Mouse (Mus musculus): ENCODE data around the gene Higd1b. TPM values are rescaled to one million over a fixed set of nuclear protein-coding genes. Genes with fewer than 3 reads are reported as not detected.
A peak's percentile ranks its signal among the peaks of the same experiment; 100 is the strongest.

Gene Higd1b
- total RNA-seq, 2 experiments from 2014 or later = 3.8 to 6.7 TPM

DNA sequence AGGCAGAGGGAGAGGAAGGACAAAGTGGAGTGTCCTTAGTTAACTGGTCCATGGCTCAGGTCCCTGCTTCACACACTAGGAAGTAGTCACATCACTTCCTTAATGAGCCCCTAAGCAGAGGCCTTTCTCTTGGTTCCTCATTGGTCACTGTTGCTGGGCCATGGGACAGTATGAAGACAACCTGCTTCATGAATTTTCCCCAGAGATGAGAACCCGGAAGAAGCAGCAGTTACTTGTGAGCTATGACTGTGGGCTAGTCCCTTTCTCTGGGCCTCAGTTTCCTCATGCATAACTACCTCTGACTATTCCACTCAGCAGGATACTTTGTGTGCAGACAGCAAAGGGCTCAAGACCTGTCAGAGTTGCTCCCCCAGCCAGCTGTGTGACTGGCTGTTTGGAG is 1.7 kb downstream of the Higd1b start:
- intact Hi-C loops (cut with DNase I) = no loop called here
- DNase-seq = no peak

DNA sequence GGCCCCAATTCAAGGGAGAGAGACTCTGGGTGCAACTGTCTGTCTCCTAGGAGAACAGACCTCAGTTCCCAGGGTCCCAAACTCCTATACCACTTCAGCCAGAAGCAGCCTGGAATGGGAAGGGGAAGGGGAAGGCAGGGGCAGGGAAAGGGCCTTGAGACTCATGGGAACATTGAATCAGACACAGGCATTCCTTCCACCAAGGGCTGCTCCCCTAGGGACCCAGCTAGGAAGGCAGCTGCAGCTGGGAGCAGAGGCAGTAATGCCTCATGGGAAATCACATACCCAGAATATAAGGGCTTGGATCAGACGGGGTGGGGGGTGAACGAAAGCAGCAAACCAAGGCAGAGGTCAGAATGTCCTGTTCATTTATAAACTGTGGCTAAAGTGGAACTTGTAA is 2.5 kb downstream of the Higd1b start:
- DNase-seq = no peak

DNA sequence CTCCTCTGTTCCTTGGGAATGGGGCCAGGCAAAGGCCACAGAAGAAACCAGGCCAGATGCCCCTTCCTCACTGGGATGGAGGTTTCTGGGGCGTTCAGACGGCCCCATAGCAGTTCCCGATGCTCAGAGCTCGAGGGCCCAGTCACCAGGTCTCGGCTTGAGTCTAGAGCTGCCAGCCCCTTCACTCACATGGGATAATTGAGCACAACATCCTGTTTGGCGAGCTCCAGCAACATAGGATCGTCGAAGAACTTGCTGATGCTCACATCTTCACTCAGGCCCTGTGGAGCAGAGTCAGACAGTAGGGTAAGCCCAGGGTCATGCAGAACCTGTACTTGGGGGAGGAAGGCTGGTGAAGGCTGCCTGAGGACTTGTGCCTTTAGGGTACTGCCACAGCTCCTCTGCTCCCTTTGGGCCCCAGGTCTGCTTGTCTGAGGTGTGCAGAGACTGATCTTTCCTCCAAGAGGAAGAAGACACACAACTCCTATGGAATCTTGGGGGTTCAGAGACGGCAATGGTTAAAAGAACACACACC is 3.0 kb downstream of the Higd1b start:
- intact Hi-C loops (cut with DNase I) = no loop called here
- no peak for DNase-seq

More for the DNA sequence above, 2.5 kb downstream of the Higd1b start:
- intact Hi-C loops (cut with DNase I) = no loop called here

DNA sequence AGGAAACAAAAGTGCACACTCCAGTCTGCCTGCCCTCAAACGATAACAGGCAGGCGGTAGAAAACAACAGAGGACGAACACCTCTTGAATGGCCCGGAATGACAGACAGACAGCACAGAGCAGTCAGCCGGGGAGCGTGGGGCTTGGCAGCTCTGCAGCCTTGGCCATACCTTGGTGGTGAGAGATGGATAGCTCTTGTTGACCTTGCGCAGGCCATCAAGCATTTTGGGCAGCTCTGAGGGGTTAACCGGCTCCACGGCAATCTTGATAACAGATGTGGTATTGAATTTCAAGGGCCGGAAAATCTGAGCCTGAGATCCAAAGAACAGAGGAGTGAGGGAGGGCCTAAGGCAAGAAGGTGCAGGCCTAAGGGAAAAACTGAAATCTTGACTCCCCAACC is 10.3 kb downstream of the Higd1b start:
- intact Hi-C loops (cut with DNase I) = no loop called here
- DNase-seq = no peak

DNA sequence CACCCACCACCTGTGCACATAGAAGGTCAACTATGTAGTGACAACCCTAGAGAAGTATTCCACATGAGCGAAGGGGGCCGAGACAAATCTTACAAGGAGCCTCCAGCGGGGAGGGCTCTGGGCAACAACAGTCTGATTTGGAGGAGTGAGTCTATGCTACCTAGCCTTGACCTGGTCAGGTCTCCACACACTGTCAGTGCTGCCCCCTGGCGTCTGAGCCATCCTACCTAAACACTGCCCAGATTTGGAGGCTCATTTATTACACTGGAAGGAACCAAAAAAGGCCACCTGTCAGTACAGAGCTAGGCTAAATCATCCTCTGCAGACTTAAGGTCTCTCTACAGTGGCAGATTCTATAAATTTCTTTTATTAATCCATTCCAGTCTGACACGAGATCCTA is 16.2 kb downstream of the Higd1b start:
- intact Hi-C loops (cut with DNase I) = no loop called here
- peak; percentile 76 for DNase-seq

DNA sequence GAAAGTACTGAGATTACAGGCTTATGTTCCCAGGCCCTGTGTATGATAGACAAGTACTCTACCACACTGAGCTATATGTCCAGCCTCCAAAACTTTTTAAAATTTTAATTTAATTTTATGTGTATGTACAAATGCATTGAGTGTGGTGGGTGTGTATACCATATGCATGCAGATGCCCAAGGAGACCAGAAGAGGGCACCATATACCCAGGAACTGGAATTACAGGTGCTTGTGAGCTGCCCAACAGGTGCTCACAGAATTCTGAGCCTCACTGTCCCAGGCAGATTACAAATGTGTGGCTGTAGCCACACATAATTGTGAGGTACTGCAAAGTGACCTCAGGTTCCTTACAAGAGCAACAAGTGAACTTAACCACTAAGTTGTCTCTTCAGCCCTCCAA is 18.1 kb downstream of the Higd1b start:
- intact Hi-C loops (cut with DNase I) = no loop called here
- no peak for DNase-seq

DNA sequence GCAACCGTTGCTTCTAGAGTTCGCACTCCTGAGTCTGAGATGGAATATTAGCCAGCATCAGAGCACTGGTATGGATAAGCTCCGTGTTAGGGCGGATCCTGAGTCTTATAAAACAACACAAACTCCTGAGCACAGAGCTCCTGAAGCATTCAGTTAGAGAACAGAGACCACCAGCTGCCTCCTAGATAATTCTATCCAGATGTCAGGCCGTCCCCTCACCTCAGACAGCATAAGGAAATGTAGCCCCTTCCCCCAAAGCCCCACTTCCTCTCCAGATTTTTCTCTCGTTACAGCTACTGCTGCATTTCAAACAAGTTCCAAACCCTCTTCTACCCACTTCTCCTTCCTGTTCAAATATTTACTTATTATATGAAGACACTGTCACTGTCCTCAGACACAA is 20.3 kb downstream of the Higd1b start:
- intact Hi-C loops (cut with DNase I) = no loop called here

DNA sequence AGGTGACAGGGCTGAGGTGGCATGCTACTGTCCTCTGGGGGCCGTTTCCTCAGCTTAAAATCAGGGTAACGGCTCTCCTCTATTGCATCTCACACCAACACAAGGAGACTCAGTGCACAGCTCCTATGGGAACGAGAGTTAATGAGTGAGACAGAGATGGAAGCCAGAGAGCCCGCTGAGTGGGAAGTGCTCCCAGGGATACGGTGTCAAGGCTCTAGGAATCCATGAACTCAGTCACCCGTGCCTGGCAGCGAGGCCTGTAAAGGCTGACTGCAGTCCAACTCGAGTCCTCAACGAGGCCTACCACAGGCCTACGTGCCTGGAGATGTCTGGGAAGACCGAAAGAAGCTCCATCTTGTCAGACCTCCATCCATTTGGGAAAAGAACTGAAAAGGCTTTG is 23.3 kb downstream of the Higd1b start:
- DNase-seq = peak; percentile 65
- intact Hi-C loops (cut with DNase I) = no loop called here

More for the DNA sequence above, 20.3 kb downstream of the Higd1b start:
- no peak for DNase-seq

DNA sequence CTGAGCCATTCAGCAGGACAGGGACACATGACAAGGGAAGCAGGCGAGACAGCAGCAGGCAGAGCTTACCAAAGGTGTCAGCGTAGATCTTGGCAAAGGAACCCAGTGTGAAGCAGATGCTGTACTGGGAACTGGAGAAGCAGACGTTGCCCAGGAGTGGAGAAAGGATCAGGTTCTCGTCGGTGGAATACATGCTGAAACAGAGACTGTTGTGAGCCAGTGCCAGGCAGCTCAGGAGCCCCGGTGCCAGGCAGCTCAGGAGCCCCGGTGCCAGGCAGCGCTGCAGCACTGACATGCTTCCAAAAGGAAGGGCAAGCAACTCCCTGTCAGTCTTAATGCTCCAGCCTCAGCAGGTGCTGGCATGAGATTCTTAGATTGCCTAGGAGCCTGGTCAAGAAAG is 24.3 kb downstream of the Higd1b start:
- intact Hi-C loops (cut with DNase I) = no loop called here
- DNase-seq = peak; percentile 63

DNA sequence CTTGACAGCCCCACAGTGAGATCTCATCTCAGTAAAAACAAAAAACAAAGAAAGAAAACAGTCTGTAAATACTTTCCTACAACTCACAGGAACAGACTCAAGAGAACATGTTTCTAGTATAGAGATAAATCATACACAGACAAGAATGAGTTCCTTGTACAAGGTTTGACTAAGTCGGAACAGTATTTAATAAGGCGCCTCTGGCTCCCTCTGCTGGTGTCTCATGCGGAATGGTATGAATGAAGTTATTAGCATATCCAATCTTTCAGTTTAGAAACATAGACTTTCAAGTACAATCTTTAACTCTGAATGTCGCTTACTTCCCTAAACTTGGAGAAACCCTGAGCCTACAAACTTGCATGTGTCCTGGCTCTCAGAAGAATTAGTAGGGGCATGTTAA is 28.6 kb downstream of the Higd1b start:
- intact Hi-C loops (cut with DNase I) = no loop called here
- peak; percentile 75 for DNase-seq

DNA sequence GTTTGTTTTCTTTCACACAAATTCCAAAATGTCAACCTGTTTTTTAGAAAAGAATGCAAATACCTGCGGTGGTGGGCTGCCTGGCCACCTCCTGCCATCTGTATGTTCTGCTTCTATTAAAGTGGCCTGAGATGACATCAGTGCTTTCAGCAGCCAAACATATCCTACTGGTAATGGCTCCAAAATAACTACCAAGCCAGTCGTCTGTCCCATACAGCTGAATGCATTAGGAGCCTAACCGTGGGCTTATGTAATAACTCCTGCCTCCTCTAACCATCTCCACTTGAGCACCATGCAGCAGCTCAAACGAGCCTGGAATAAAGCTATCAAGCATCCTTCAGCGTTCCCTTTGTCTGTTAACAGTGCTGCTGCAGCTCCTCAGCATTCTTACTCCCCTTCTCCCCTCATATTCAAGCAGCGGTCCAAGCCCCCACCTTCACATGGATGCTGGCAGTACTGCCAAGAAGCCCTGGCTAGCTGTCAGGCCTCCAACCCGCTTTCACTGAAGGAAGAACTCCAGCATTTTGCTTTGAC is 39.2 kb downstream of the Higd1b start:
- no peak for DNase-seq
- intact Hi-C loops (cut with DNase I) = no loop called here

DNA sequence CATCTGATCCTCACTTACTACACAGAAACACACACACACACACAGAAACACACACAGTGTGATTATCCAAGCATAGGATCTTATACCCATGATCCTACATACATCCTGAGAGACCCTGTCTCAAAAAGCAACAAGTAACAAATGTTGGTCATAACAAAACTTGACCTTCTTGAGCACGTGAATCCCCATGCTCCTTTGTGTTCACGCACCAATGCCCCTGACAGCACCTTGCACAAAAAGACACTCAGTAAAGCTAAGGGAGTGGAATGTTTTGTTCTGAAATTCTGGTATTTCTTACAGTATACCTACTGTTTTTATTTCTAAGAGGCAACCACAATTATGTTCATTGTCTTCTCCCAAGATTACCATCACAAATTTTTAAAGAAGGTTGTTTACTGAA is 43.9 kb downstream of the Higd1b start:
- DNase-seq = no peak
- intact Hi-C loops (cut with DNase I) = no loop called here

DNA sequence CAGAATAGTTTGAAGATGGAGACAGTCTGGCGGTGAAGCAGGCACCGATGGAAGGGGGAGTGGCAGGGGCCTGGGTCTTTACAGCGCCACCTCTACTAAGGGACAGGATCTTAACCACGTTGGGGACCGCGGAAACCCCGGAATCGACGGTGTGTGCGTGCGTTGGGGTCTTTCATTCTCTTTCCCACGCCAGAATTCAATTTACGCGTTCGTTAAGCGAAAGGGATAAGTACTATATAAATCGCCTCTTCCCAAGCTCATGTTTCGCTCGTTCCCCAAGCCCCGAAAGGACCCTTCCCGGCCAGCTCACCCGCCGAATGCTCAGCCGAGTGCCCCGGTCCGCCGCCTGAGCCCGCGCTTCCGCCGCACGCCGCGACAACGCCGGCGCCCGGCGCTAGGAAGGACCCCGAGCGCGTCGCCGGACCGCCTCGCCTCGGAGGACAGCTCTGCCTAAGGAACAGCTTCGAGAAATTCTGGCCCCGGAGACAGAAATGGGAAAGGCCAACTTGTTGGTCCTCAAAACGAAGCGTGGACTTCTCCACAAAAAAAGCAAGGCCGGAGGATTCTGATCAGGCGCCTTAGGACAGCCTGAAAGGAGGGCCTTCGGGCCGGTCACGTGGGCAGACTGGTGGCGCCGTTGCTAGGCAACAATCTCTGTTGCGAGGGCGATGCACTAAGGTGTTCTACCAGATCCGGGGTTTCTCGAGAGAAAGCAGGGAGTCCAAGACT is 45.1 kb downstream of the Higd1b start, which contains the start of the genes Eftud2 and Ccdc103:
Eftud2 (minus strand) TSS at position 401 of the 729 bp plus-strand sequence.
Ccdc103 (plus strand) TSS at position 620 of the 729 bp plus-strand sequence.
- DNase-seq = peak; percentile 89
- intact Hi-C loops (cut with DNase I) = no loop called here

DNA sequence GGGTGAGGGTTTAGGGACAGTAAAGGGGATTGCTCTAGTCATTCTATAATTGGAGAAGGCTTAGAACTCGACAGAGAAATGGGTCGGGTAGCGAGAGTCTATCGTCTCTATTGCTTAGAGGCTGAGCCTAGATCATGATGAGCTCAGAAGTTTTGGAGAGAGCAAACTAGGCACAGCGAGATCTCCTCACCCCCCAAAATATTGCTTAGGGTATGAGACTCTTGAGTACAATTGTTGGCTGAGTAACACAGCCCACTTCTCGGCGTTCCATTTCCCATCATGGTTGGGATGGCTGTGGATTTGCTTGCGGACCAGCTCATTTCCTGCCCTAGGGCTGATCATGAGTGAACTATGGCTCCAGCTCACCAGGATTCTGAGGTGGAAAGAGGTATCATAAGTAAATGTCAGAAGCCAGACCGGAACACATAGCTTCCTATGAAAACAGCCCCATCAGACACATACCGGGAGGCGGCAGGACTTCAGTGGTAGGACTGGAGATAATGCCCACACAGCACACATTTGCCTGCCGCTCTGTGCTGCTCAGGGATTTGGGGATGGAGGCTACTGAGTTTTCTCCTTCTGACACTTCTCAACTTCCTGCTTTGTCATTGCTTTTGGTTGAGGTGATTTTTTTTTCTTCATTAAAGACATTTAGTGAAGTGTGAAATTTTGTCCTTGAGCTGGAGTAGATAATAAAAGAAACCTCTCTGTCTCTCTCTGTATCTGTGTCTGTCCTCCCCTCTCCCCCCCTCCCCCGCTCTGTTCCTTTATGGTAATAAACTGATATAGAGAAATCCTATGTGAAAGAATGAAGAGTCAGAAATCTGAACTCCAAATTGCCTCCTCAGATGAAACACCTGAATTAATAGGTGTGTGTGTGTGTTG is 45.9 kb downstream of the Higd1b start:
- intact Hi-C loops (cut with DNase I) = no loop called here

DNA sequence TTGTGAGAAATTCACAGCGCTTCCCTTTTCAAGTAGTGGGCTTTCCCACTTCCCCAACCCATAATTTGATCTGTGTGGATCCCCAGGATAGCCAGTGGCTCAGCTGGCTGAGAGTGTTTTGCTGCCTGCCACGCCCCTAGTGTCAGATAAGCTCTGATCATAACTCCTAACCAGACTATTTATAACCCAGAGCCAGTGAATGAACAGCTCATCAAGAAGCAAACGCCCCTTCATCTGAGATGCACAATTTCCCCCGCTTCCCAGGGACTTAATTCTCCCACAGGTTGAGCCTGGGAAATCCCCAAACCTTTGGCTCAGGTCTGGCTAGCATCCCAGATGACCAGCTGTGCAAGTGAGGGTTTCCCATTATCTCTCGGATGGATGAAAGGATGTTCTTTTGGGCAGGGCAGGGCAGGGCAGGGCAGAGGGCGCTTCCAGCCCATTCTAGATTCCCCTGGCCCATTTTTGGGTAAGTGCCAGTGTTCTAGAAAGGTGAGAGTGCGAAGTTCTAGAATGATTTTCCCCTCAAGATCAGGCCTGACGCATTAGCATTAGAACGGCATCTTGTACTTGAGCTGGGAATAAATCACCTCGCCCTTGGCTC is 49.1 kb downstream of the Higd1b start, which contains the start of gene Fam187a:
Fam187a (plus strand) TSS at position 554 of the 604 bp plus-strand sequence.
- intact Hi-C loops (cut with DNase I) = no loop called here
- DNase-seq = no peak

More for the DNA sequence above, 45.9 kb downstream of the Higd1b start:
- no peak for DNase-seq

DNA sequence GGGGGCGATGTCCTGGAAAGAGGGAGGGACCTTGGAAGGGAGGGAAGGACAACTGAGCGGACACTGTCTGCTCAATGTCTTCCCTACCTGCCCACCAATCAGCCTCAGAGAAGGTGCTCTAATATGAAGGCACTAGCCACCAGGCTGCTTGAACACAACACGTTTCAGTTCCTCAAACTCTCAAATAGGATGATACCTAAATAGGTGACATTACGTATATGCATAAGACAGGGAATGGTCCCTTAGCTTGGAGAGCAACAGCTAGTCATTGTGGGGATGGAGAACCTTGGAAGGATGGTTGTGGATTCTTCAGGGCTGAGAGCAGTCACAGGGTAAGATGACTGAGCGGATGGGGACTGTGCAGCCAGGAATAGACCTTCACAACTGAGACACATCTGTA is 51.8 kb downstream of the Higd1b start:
- no peak for DNase-seq
- intact Hi-C loops (cut with DNase I) = no loop called here

Other genes with a start within 250 kb of the Higd1b start
- 1 to 10 TPM; 6.8 to 7.4 TPM for gene Fzd2, start 231.5 kb upstream of the Higd1b start, total RNA-seq (2021)
- gene Meioc, start 172.1 kb upstream of the Higd1b start, total RNA-seq (2021) = not detected
- 10 to 100 TPM; 32.8 to 34.5 TPM for gene Ccdc43, start 138.1 kb upstream of the Higd1b start, total RNA-seq (2021)
- 100 to 1,000 TPM; 103 to 110 TPM for gene Adam11, start 74.4 kb upstream of the Higd1b start, total RNA-seq (2021)
- gene Gjc1, start 16.1 kb upstream of the Higd1b start, total RNA-seq (2021) = 10 to 100 TPM; 46.7 to 60.2 TPM
- gene Eftud2, start 45.1 kb downstream of the Higd1b start, total RNA-seq (2021) = 100 to 1,000 TPM; 113 to 125 TPM
- under 1 TPM; 0.48 to 0.95 TPM for gene Ccdc103, start 45.4 kb downstream of the Higd1b start, total RNA-seq (2021)
- gene Fam187a, start 49.3 kb downstream of the Higd1b start, total RNA-seq (2021) = not detected
- gene Gfap, start 65.1 kb downstream of the Higd1b start, total RNA-seq (2021) = 10 to 100 TPM; 37.2 to 56.0 TPM
- gene Kif18b, start 89.3 kb downstream of the Higd1b start, total RNA-seq (2021) = 1 to 10 TPM; 3.7 to 4.1 TPM
- 10 to 100 TPM; 10.9 to 12.7 TPM for gene C1ql1, start 110.8 kb downstream of the Higd1b start, total RNA-seq (2021)
- 10 to 100 TPM; 60.3 to 67.8 TPM for gene Nmt1, start 192.3 kb downstream of the Higd1b start, total RNA-seq (2021)
- 100 to 1,000 TPM; 116 to 128 TPM for gene Dcakd, start 192.5 kb downstream of the Higd1b start, total RNA-seq (2021)

Measured in left cerebral cortex, postnatal 4 days (tissue).